In genomic region chr7:28436271-28436904, GRCm38 (mm10) we compare ENCODE assay signal across 8 mouse cellular contexts. TPM values are rescaled to one million over a fixed set of nuclear protein-coding genes. Genes with fewer than 3 reads are reported as not detected.
DNase-seq lines count a peak whose midpoint lies in the region; ATAC-seq and TF ChIP-seq lines count a peak whose summit lies in the region.

No protein-coding gene starts in this region.

- peak; percentile 49; the same call in 1 of the 2 replicates for TF ChIP-seq POLR2A in cortical plate, adult 2 months (IDR thresholded peaks at IDR 0.05; ENCODE audit: extremely low read depth, insufficient read depth, low read length)

- no peaks in the 10 kb centered on the region; the same call in 1 of the 2 replicates for H3K4me1 ChIP-seq in cortical plate, adult 2 months (ENCODE audit: control insufficient read depth, insufficient read depth, low read length)
- H3K4me1 ChIP-seq in megakaryocyte, embryonic 14.5 days, result peaks cover 85% of the 10 kb centered on the region

- TF ChIP-seq CTCF in cortical plate, adult 2 months (IDR thresholded peaks at IDR 0.05; ENCODE audit: extremely low read depth, insufficient read depth, low read length), result peak; percentile 48

- H3K9me3 ChIP-seq in megakaryocyte, embryonic 14.5 days, result no peaks in the 10 kb centered on the region

- peak overlapping the region; percentile 65 for H3K4me3 ChIP-seq in cortical plate, adult 2 months (ENCODE audit: insufficient read depth, low read length)
- peak overlapping the region; percentile 95 for H3K4me3 ChIP-seq in megakaryocyte, embryonic 14.5 days (replicated peaks)

- ATAC-seq in activated CD4-positive, CD25-positive, alpha-beta regulatory T cell, adult 4 months, result peak; percentile 84

- no peaks in the 10 kb centered on the region for H3K27me3 ChIP-seq in megakaryocyte, embryonic 14.5 days (replicated peaks)

- H3K27ac ChIP-seq in cortical plate, adult 2 months (ENCODE audit: insufficient read depth, low read length), result peak overlapping the region; percentile 9; the same call in 1 of the 2 replicates

- peaks cover 20% of the 10 kb centered on the region for H3K36me3 ChIP-seq in megakaryocyte, embryonic 14.5 days (replicated peaks; ENCODE audit: low read length)

- peak; percentile 100 for DNase-seq in gastrocnemius, adult 8-10 months (ENCODE audit: low spot score in 2 of 2)
- peak; percentile 86 for DNase-seq in hindlimb bud, embryonic 11.5 days (ENCODE audit: extremely low spot score, low read depth, low spot score)
- DNase-seq in left cerebral cortex, adult 8-10 months (ENCODE audit: low spot score in 2 of 2), result peak; percentile 99 to 100
- peak; percentile 100 for DNase-seq in right cerebral cortex, postnatal 10 days (ENCODE audit: low spot score in 2 of 2)
- peak; percentile 99 for DNase-seq in urinary bladder, postnatal 25 days (ENCODE audit: low spot score)

RNA-seq across cellular contexts. Expression of gene Gmfg, which starts 0.9 kb away (rescaled TPM):
- polyA plus RNA-seq in activated CD4-positive, CD25-positive, alpha-beta regulatory T cell, adult 4 months (2017; shearing (Covaris generic)), result 100 to 1,000 TPM; 694 to 773 TPM
- polyA plus RNA-seq in cortical plate, adult 2 months (2012; rRNA removed), result 2.8 and 5.1 TPM in 2 replicates
- total RNA-seq in gastrocnemius, adult 8-10 months (2022), result 1 to 10 TPM in 2 of 4 experiments, under 1 TPM in 1, not detected in 1; 0.46 to 1.7 (median 1.3) TPM
- 1 to 10 TPM in 2 of 4 experiments, under 1 TPM in 2; 0.38 to 5.7 (median 1.9) TPM for total RNA-seq in left cerebral cortex, adult 8-10 months (2022)
- 4.7 and 41.3 TPM in 2 replicates for polyA plus RNA-seq in megakaryocyte, embryonic 14.5 days (2012; ENCODE audit: insufficient read depth, low replicate concordance)

RNA-seq across cellular contexts. Expression of gene Lrfn1, which starts 15.4 kb away (rescaled TPM):
- not detected for polyA plus RNA-seq in activated CD4-positive, CD25-positive, alpha-beta regulatory T cell, adult 4 months (2017; shearing (Covaris generic))
- 47.0 and 51.1 TPM in 2 replicates for polyA plus RNA-seq in cortical plate, adult 2 months (2012; rRNA removed)
- total RNA-seq in gastrocnemius, adult 8-10 months (2022), result under 1 TPM in 2 of 4 experiments, not detected in 2; 0.08 to 0.34 TPM
- 10 to 100 TPM; 77.6 to 83.2 (median 81.1) TPM for total RNA-seq in left cerebral cortex, adult 8-10 months (2022)
- 3.4 and 4.0 TPM in 2 replicates for polyA plus RNA-seq in megakaryocyte, embryonic 14.5 days (2012; ENCODE audit: insufficient read depth, low replicate concordance)

RNA-seq across cellular contexts. Expression of gene Paf1, which starts 43.6 kb away (rescaled TPM):
- 10 to 100 TPM; 49.2 to 65.4 TPM for polyA plus RNA-seq in activated CD4-positive, CD25-positive, alpha-beta regulatory T cell, adult 4 months (2017; shearing (Covaris generic))
- 101 and 108 TPM in 2 replicates for polyA plus RNA-seq in cortical plate, adult 2 months (2012; rRNA removed)
- total RNA-seq in gastrocnemius, adult 8-10 months (2022), result 10 to 100 TPM; 19.8 to 32.6 (median 24.8) TPM
- 10 to 100 TPM; 51.1 to 77.7 (median 63.9) TPM for total RNA-seq in left cerebral cortex, adult 8-10 months (2022)
- 38.6 and 78.0 TPM in 2 replicates for polyA plus RNA-seq in megakaryocyte, embryonic 14.5 days (2012; ENCODE audit: insufficient read depth, low replicate concordance)

RNA-seq across cellular contexts. Expression of gene Med29, which starts 43.9 kb away (rescaled TPM):
- polyA plus RNA-seq in activated CD4-positive, CD25-positive, alpha-beta regulatory T cell, adult 4 months (2017; shearing (Covaris generic)), result 10 to 100 TPM; 29.7 to 30.6 TPM
- 38.6 and 42.6 TPM in 2 replicates for polyA plus RNA-seq in cortical plate, adult 2 months (2012; rRNA removed)
- 10 to 100 TPM; 19.3 to 24.6 (median 20.5) TPM for total RNA-seq in gastrocnemius, adult 8-10 months (2022)
- 10 to 100 TPM; 13.2 to 17.4 (median 16.3) TPM for total RNA-seq in left cerebral cortex, adult 8-10 months (2022)
- 15.2 and 24.0 TPM in 2 replicates for polyA plus RNA-seq in megakaryocyte, embryonic 14.5 days (2012; ENCODE audit: insufficient read depth, low replicate concordance)

RNA-seq across cellular contexts. Expression of gene Zfp36, which starts 56.3 kb away (rescaled TPM):
- 100 to 1,000 TPM; 107 to 125 TPM for polyA plus RNA-seq in activated CD4-positive, CD25-positive, alpha-beta regulatory T cell, adult 4 months (2017; shearing (Covaris generic))
- polyA plus RNA-seq in cortical plate, adult 2 months (2012; rRNA removed), result 3.6 and 3.8 TPM in 2 replicates
- 10 to 100 TPM in 2 of 4 experiments, 1 to 10 TPM in 2; 6.5 to 25.6 (median 9.0) TPM for total RNA-seq in gastrocnemius, adult 8-10 months (2022)
- 1 to 10 TPM; 2.1 to 6.1 (median 3.6) TPM for total RNA-seq in left cerebral cortex, adult 8-10 months (2022)
- 159 and 225 TPM in 2 replicates for polyA plus RNA-seq in megakaryocyte, embryonic 14.5 days (2012; ENCODE audit: insufficient read depth, low replicate concordance)

Comparison
In these comparisons a context has a peak if more than half of its experiments do, and no peak if none do; other contexts are left out.
1. Peak in every context shown above with its lines: DNase-seq, ATAC-seq, H3K4me3 ChIP-seq and H3K27ac ChIP-seq.
2. RNA of gene Gmfg, which starts 0.9 kb away (polyA plus RNA-seq): 694 to 773 TPM in activated CD4-positive, CD25-positive, alpha-beta regulatory T cell, adult 4 months; 4.7 to 41.3 TPM in megakaryocyte, embryonic 14.5 days and 2.8 to 5.1 TPM in cortical plate, adult 2 months; every median in the first group is over 10 times any median in the second.